Mouse (Mus musculus): ENCODE results near the gene Fat3. TPM values are rescaled to one million over a fixed set of nuclear protein-coding genes. Genes with fewer than 3 reads are reported as not detected.

Fat3 gene
- 0.36 and 0.43 TPM in 2 replicates for polyA plus RNA-seq (2015; fragmentation: Nextera tagmentation; extraction: Ambion mirVana)

DNA sequence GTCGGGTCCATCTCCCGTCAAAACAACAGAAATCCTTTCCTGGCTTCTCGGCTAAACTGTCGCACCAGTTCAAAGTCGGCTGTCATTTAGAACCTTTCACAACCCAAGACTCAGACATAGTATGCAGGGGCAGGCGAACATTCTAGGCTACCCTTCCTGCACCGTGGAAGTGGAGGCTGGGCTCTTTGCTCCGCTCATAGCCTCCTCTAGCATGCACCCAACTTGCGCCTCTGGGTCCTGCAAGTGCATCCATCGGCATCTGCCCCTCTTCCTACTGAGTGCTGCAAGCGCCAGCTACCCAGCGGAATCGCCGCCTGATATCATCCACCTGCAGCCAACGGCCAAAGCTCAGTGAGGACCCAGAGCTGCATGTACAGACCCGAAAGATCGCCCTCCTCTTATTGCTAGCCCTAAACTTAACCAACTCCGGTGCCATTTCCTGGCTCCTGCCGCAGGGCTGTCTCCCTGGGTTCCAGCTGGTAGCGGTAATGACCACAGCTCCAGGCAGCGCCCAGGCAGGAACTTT, at the start of gene Fat3:
Fat3 (minus strand) TSS at position 100 of the 526 bp plus-strand sequence.

DNA sequence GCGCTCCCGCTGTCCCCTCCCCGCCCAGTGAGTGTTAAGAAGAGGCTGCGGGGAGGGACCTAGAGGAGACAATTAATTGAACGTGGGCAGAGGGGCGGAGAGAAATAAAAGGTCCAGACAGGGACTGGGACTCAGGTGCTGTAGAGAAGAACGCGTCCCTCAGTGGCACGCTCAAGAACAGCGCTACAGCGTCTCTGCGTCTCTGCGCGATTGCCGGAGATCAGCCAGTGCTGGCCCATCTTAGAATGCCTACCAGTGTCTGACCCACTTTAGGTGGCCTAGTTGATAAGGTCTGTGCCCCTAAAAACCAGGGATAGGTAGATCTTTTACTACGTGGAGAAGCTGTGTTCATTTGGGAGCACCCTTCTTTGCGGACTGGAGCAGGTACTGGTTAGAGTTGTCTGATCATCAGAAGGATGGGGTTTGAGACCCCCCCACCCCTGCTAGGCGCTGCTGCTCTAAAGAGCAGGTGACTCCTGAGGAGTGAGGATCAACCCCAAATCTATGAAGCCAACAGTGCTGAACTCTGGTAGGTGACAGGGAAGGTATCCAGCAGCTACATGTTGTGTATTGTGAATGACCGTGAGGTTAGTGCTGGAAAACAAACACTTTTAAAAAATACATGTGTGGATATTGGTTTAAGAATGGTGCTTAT, 626.5 kb downstream of the Fat3 start, which contains the start of gene Mtnr1b:
Mtnr1b (minus strand) TSS at position 51 of the 655 bp plus-strand sequence.

